Mouse (Mus musculus): ENCODE data around the gene Dsel. TPM values are rescaled to one million over a fixed set of nuclear protein-coding genes. Genes with fewer than 3 reads are reported as not detected.

The Dsel gene
- polyA plus RNA-seq (2012; rRNA removed), result 3.0 and 3.3 TPM in 2 replicates

GRCm38 (mm10) chr1:111864779-111865165, at the start of gene Dsel:
Dsel (minus strand) TSS chr1:111864918.
- no peaks in the 10 kb centered on the region for H3K4me1 ChIP-seq (ENCODE audit: control insufficient read depth, insufficient read depth, low read length)
- WGBS, result under 1% methylated on average over 33 of the region's 33 CpGs
- no peak for TF ChIP-seq CTCF (IDR thresholded peaks at IDR 0.05; ENCODE audit: borderline replicate concordance, insufficient read depth, low read depth, low read length)
- TF ChIP-seq POLR2A (IDR thresholded peaks at IDR 0.05; ENCODE audit: borderline replicate concordance, insufficient read depth, low read length), result peak; percentile 32; the same call in 1 of the 2 replicates
- peak within 1 kb of the TSS; percentile 61; the same call in 1 of the 2 replicates for H3K27ac ChIP-seq (ENCODE audit: insufficient read depth, low read length)
- H3K4me3 ChIP-seq (replicated peaks; ENCODE audit: insufficient read depth, low read depth, low read length), result peak within 1 kb of the TSS; percentile 66
- peak; percentile 89 to 91 for DNase-seq
- no peaks in the 10 kb centered on the region for H3K27me3 ChIP-seq (ENCODE audit: control insufficient read depth, insufficient read depth, low read length)

GRCm38 (mm10) chr1:111911424-111911823, 46.7 kb upstream of the Dsel start:
- H3K4me3 ChIP-seq (replicated peaks; ENCODE audit: insufficient read depth, low read depth, low read length), result no peak overlapping the region
- no peak for TF ChIP-seq CTCF (IDR thresholded peaks at IDR 0.05; ENCODE audit: borderline replicate concordance, insufficient read depth, low read depth, low read length)
- TF ChIP-seq POLR2A (IDR thresholded peaks at IDR 0.05; ENCODE audit: borderline replicate concordance, insufficient read depth, low read length), result no peak
- H3K4me1 ChIP-seq (ENCODE audit: control insufficient read depth, insufficient read depth, low read length), result no peaks in the 10 kb centered on the region
- DNase-seq, result no peak
- 25% methylated on average over 1 of the region's 1 CpGs for WGBS
- no peak overlapping the region for H3K27ac ChIP-seq (ENCODE audit: insufficient read depth, low read length)
- H3K27me3 ChIP-seq (ENCODE audit: control insufficient read depth, insufficient read depth, low read length), result no peaks in the 10 kb centered on the region

DNA sequence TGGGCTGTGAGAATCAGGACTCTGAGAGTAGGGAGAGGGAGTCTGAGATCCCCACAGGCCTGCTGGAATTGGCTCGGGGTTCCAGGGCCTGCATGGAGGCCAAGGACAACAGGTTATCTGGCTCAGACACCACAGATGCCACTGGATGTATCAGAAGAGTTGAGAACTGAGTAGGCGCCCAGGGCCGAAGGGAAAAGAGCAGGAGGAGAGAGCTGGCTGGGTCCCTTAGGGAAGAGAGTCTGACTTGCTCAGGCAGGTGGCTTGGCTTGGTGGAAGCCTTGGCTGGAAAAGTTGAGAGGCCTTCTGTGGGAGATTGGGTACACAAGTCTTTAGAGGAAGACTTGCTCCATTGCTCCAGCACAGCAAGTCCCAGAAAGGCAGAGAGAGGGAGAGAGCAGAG, 18.6 kb upstream of the Dsel start:
- 42% methylated on average over 3 of the region's 3 CpGs for WGBS

GRCm38 (mm10) chr1:111875784-111876183, 11.1 kb upstream of the Dsel start:
- no peak overlapping the region for H3K27ac ChIP-seq (ENCODE audit: insufficient read depth, low read length)
- DNase-seq, result no peak
- no peak overlapping the region for H3K4me3 ChIP-seq (replicated peaks; ENCODE audit: insufficient read depth, low read depth, low read length)
- TF ChIP-seq POLR2A (IDR thresholded peaks at IDR 0.05; ENCODE audit: borderline replicate concordance, insufficient read depth, low read length), result no peak
- no peak for TF ChIP-seq CTCF (IDR thresholded peaks at IDR 0.05; ENCODE audit: borderline replicate concordance, insufficient read depth, low read depth, low read length)
- H3K4me1 ChIP-seq (ENCODE audit: control insufficient read depth, insufficient read depth, low read length), result no peaks in the 10 kb centered on the region
- no peaks in the 10 kb centered on the region for H3K27me3 ChIP-seq (ENCODE audit: control insufficient read depth, insufficient read depth, low read length)

More for the DNA sequence above, 18.6 kb upstream of the Dsel start:
- DNase-seq, result no peak
- no peaks in the 10 kb centered on the region for H3K27me3 ChIP-seq (ENCODE audit: control insufficient read depth, insufficient read depth, low read length)
- H3K4me3 ChIP-seq (replicated peaks; ENCODE audit: insufficient read depth, low read depth, low read length), result no peak overlapping the region
- H3K27ac ChIP-seq (ENCODE audit: insufficient read depth, low read length), result no peak overlapping the region
- no peaks in the 10 kb centered on the region for H3K4me1 ChIP-seq (ENCODE audit: control insufficient read depth, insufficient read depth, low read length)
- TF ChIP-seq POLR2A (IDR thresholded peaks at IDR 0.05; ENCODE audit: borderline replicate concordance, insufficient read depth, low read length) (no peak), CTCF (IDR thresholded peaks at IDR 0.05; ENCODE audit: borderline replicate concordance, insufficient read depth, low read depth, low read length) (no peak)

DNA sequence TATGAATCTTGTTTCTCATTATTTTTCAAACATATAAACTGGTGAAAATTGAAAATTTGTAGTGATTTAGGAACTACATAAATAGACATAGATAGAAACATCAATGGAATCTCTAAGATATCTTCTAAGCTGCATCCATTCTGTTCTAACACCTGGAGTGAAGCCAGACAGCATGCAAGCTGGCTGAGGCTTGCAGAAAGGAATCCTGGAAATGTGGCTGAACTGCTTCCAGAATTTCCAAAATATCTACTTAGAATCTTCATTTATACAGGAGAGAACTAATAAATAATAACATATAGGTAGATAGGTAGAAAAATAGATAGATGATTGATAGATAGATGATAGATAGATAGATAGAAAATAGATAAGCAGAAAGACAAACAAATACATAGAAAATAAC, 8.5 kb upstream of the Dsel start:
- no peaks in the 10 kb centered on the region for H3K27me3 ChIP-seq (ENCODE audit: control insufficient read depth, insufficient read depth, low read length)
- no peaks in the 10 kb centered on the region for H3K4me1 ChIP-seq (ENCODE audit: control insufficient read depth, insufficient read depth, low read length)
- no peak for DNase-seq
- TF ChIP-seq CTCF (IDR thresholded peaks at IDR 0.05; ENCODE audit: borderline replicate concordance, insufficient read depth, low read depth, low read length), result no peak
- TF ChIP-seq POLR2A (IDR thresholded peaks at IDR 0.05; ENCODE audit: borderline replicate concordance, insufficient read depth, low read length), result no peak
- no peak overlapping the region for H3K4me3 ChIP-seq (replicated peaks; ENCODE audit: insufficient read depth, low read depth, low read length)
- no peak overlapping the region for H3K27ac ChIP-seq (ENCODE audit: insufficient read depth, low read length)

- Histone ChIP-seq H3K4me1 (ENCODE audit: control insufficient read depth, insufficient read depth, low read length) (no peaks in the 10 kb centered on the region), H3K27me3 (ENCODE audit: control insufficient read depth, insufficient read depth, low read length) (no peaks in the 10 kb centered on the region), H3K4me3 (replicated peaks; ENCODE audit: insufficient read depth, low read depth, low read length) (no peak overlapping the region), H3K27ac (ENCODE audit: insufficient read depth, low read length) (no peak overlapping the region)
- no peak for DNase-seq
- TF ChIP-seq CTCF (IDR thresholded peaks at IDR 0.05; ENCODE audit: borderline replicate concordance, insufficient read depth, low read depth, low read length) (no peak), POLR2A (IDR thresholded peaks at IDR 0.05; ENCODE audit: borderline replicate concordance, insufficient read depth, low read length) (no peak)
- 33% methylated on average over 2 of the region's 2 CpGs for WGBS
Measured at GRCm38 (mm10) chr1:111865467-111865866, 749 bp upstream of the Dsel start.

- WGBS, result under 1% methylated on average over 41 of the region's 41 CpGs
- no peaks in the 10 kb centered on the region for H3K4me1 ChIP-seq (ENCODE audit: control insufficient read depth, insufficient read depth, low read length)
- H3K4me3 ChIP-seq (replicated peaks; ENCODE audit: insufficient read depth, low read depth, low read length), result peak overlapping the region; percentile 66
- peak; percentile 77 to 79 for DNase-seq
- H3K27me3 ChIP-seq (ENCODE audit: control insufficient read depth, insufficient read depth, low read length), result no peaks in the 10 kb centered on the region
- TF ChIP-seq CTCF (IDR thresholded peaks at IDR 0.05; ENCODE audit: borderline replicate concordance, insufficient read depth, low read depth, low read length) (peak; percentile 71), POLR2A (IDR thresholded peaks at IDR 0.05; ENCODE audit: borderline replicate concordance, insufficient read depth, low read length) (no peak)
- peak overlapping the region; percentile 61; the same call in 1 of the 2 replicates for H3K27ac ChIP-seq (ENCODE audit: insufficient read depth, low read length)
Measured at GRCm38 (mm10) chr1:111864063-111864778, 497 bp downstream of the Dsel start.

DNA sequence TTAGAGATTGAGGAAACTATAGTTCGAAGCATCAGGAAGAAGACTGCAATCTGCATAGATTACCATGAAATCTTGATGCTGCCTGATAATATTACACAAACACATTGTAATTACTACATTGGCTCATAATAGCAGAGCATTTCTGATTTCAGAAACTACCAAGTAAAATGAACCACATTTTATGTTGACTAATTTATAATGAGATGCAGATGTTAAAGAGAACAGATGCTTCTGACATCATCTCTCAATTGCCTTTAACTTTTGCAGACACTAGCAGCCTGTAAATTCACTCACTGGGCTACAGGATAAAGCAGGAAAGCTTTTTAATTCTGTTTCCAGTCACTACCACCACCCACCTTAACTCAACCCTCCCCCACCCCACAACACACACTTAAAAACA, 6.9 kb downstream of the Dsel start:
- TF ChIP-seq CTCF (IDR thresholded peaks at IDR 0.05; ENCODE audit: borderline replicate concordance, insufficient read depth, low read depth, low read length) (no peak), POLR2A (IDR thresholded peaks at IDR 0.05; ENCODE audit: borderline replicate concordance, insufficient read depth, low read length) (no peak)
- 95% methylated on average over 1 of the region's 1 CpGs for WGBS
- no peak for DNase-seq
- H3K27me3 ChIP-seq (ENCODE audit: control insufficient read depth, insufficient read depth, low read length), result no peaks in the 10 kb centered on the region
- H3K4me1 ChIP-seq (ENCODE audit: control insufficient read depth, insufficient read depth, low read length), result no peaks in the 10 kb centered on the region
- no peak overlapping the region for H3K4me3 ChIP-seq (replicated peaks; ENCODE audit: insufficient read depth, low read depth, low read length)
- no peak overlapping the region for H3K27ac ChIP-seq (ENCODE audit: insufficient read depth, low read length)

Measured in cerebellum, adult 2 months (tissue).